Mouse (Mus musculus) heart, postnatal 0 days (tissue): Measurements from ENCODE around the gene Cdh9. TPM values are rescaled to one million over a fixed set of nuclear protein-coding genes. Genes with fewer than 3 reads are reported as not detected.

Source experiments
- ATAC-seq: fragments of 200-750 bp; cut with Nextera tagmentation; 2 replicates; pipeline ENCODE4 v1.8.0; 2017; ENCODE audit warnings: low read depth, moderate number of reproducible peaks, moderate library complexity; ENCODE audit not compliant: insufficient read depth
- DNase-seq: peaks from one replicate; pipeline ENCODE4 v3.0.0-alpha.2; 2016; ENCODE audit warnings: low spot score
- H3K27ac ChIP-seq: fragments of 300-500 bp; sonication (generic); 2 replicates; pipeline ENCODE4 v1.5.1; 2014; ENCODE audit warnings: low read depth, mild to moderate bottlenecking
- H3K27me3 ChIP-seq: fragments of 300-500 bp; sonication (generic); 2 replicates; pipeline ENCODE4 v1.6.1; 2014; ENCODE audit warnings: low read length, mixed read lengths; ENCODE audit not compliant: control insufficient read depth, insufficient read depth
- H3K36me3 ChIP-seq: fragments of 300-500 bp; sonication (generic); replicated peaks from 2 replicates; pipeline ENCODE4 v1.6.1; 2014; ENCODE audit warnings: low read length, mixed read lengths; ENCODE audit not compliant: control insufficient read depth, insufficient read depth
- H3K4me1 ChIP-seq: fragments of 300-500 bp; sonication (generic); 2 replicates; pipeline ENCODE4 v1.6.1; 2014; ENCODE audit warnings: antibody characterized with exemption; ENCODE audit not compliant: control insufficient read depth, insufficient read depth
- H3K4me2 ChIP-seq: fragments of 300-500 bp; sonication (generic); 2 replicates; pipeline ENCODE4 v1.6.1; 2014; ENCODE audit warnings: low read depth, mild to moderate bottlenecking, low read length, moderate library complexity
- H3K4me3 ChIP-seq: fragments of 300-500 bp; sonication (generic); 2 replicates; pipeline ENCODE4 v1.5.1; 2014; ENCODE audit warnings: low read depth, low read length
- H3K9ac ChIP-seq: fragments of 300-500 bp; sonication (generic); replicated peaks from 2 replicates; pipeline ENCODE4 v1.6.1; 2014; ENCODE audit warnings: low read depth, low read length, mixed read lengths
- H3K9me3 ChIP-seq: fragments of 300-500 bp; sonication (generic); replicated peaks from 2 replicates; pipeline ENCODE4 v1.6.1; 2016; ENCODE audit warnings: low read length; ENCODE audit not compliant: control insufficient read depth
- CTCF ChIP-seq: IDR thresholded peaks from 2 replicates; pipeline ENCODE4 v1.5.1; 2016; ENCODE audit warnings: antibody characterized with exemption, control low read depth, low read depth
- EP300 ChIP-seq: IDR thresholded peaks from 2 replicates; pipeline ENCODE4 v1.6.1; 2016; ENCODE audit warnings: antibody characterized with exemption, low read depth
- WGBS: fragments of 180-500 bp; shearing (Covaris S2); extraction: QIAGEN DNeasy Blood & Tissue Kit; methylation state at CpG from one replicate; pipeline ENCODE4 v1.1.7; 2014; 5-methylcytosine and 5-hydroxymethylcytosine counted together
- polyA plus RNA-seq: library from polyadenylated mRNA; unstranded; fragments of >200 nt; fragmentation: Nextera tagmentation; extraction: Ambion mirVana; gene quantifications from 2 replicates; pipeline ENCODE4 v1.2.1, GENCODE M21; 2015
- total RNA-seq: library from RNA; depleted of rRNA; stranded (reverse); fragments of >200 nt; gene quantifications from 2 replicates; pipeline ENCODE4 v1.2.3, GENCODE M21; 2014; ENCODE audit warnings: low replicate concordance

Gene Cdh9
- total and polyA plus RNA-seq, 2 experiments from 2014 or later = not detected

DNA sequence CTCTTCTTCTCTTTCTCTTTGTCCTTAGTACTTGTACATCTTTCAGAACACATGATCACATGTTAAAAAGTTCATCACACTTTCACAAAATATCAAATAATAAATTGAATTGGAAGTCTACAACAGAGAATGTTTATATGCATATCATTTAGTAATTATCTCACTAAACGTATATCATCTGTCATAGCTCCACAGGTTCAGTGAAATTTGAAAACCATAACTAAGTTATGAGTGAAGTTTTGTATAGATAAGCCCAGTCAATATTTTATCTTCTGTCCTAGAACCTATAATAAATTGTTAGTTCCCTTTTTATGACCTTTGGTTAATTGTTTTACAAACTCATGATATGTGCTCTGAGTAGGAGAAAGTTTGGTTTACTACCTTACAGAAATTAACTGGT, 106.2 kb downstream of the Cdh9 start:
- H3K4me1 ChIP-seq = no peaks in the 10 kb centered on the region
- no peaks in the 10 kb centered on the region for H3K27me3 ChIP-seq
- no peak overlapping the region for H3K27ac ChIP-seq
- H3K4me3 ChIP-seq = no peak overlapping the region
- no peak overlapping the region for H3K4me2 ChIP-seq
- ATAC-seq (no peak), DNase-seq (no peak)
- H3K9me3 ChIP-seq = no peaks in the 10 kb centered on the region
- TF ChIP-seq CTCF (no peak), EP300 (no peak)
- H3K36me3 ChIP-seq = no peaks in the 10 kb centered on the region
- 71% methylated on average over 1 of the region's 1 CpGs for WGBS
- H3K9ac ChIP-seq = no peak overlapping the region

- no peak for TF ChIP-seq CTCF
- no peak for TF ChIP-seq EP300
- no peak for ATAC-seq
Measured at GRCm38 (mm10) chr15:16882542-16882941, 154.0 kb downstream of the Cdh9 start.

GRCm38 (mm10) chr15:16896674-16897073, 168.1 kb downstream of the Cdh9 start:
- no peaks in the 10 kb centered on the region for H3K36me3 ChIP-seq
- ATAC-seq (no peak), DNase-seq (no peak)
- no peaks in the 10 kb centered on the region for H3K4me1 ChIP-seq
- no peak overlapping the region for H3K4me2 ChIP-seq
- H3K4me3 ChIP-seq = no peak overlapping the region
- no peak overlapping the region for H3K9ac ChIP-seq
- no peak overlapping the region for H3K27ac ChIP-seq
- H3K9me3 ChIP-seq = no peaks in the 10 kb centered on the region
- H3K27me3 ChIP-seq = no peaks in the 10 kb centered on the region
- WGBS = 61% methylated on average over 1 of the region's 1 CpGs
- TF ChIP-seq CTCF = no peak
- TF ChIP-seq EP300 = no peak

More at GRCm38 (mm10) chr15:16882542-16882941, 154.0 kb downstream of the Cdh9 start:
- 68% methylated on average over 3 of the region's 3 CpGs for WGBS
- no peaks in the 10 kb centered on the region for H3K9me3 ChIP-seq
- no peaks in the 10 kb centered on the region for H3K4me1 ChIP-seq
- H3K4me2 ChIP-seq = no peak overlapping the region
- DNase-seq = no peak
- H3K36me3 ChIP-seq = no peaks in the 10 kb centered on the region
- no peak overlapping the region for H3K4me3 ChIP-seq
- no peaks in the 10 kb centered on the region for H3K27me3 ChIP-seq
- H3K9ac ChIP-seq = no peak overlapping the region
- H3K27ac ChIP-seq = no peak overlapping the region
